Mouse (Mus musculus) liver, postnatal 0 days (tissue): ENCODE measurements around the gene Nt5m. TPM values are rescaled to one million over a fixed set of nuclear protein-coding genes. Genes with fewer than 3 reads are reported as not detected.

ENCODE experiments used
- ATAC-seq: fragments of 200-750 bp; cut with Nextera tagmentation; 2 replicates; pipeline ENCODE4 v1.8.0; 2017; ENCODE audit warnings: mild to moderate bottlenecking, moderate library complexity
- DNase-seq: peaks from one replicate; pipeline ENCODE4 v3.0.0-alpha.2; 2016
- H3K27ac ChIP-seq: fragments of 300-500 bp; sonication (generic); 2 replicates; pipeline ENCODE4 v1.5.1; 2014; ENCODE audit warnings: antibody characterized with exemption, moderate library complexity, mild to moderate bottlenecking, low read depth
- H3K27me3 ChIP-seq: fragments of 300-500 bp; sonication (generic); 2 replicates; pipeline ENCODE4 v1.6.1; 2014; ENCODE audit warnings: low read length, control low read depth, mixed read lengths; ENCODE audit not compliant: insufficient read depth
- H3K36me3 ChIP-seq: fragments of 300-500 bp; sonication (generic); replicated peaks from 2 replicates; pipeline ENCODE4 v1.6.1; 2014; ENCODE audit warnings: mild to moderate bottlenecking, control low read depth, low read length, moderate library complexity, mixed read lengths; ENCODE audit not compliant: insufficient read depth
- H3K4me1 ChIP-seq: fragments of 300-500 bp; sonication (generic); 2 replicates; pipeline ENCODE4 v1.6.1; 2014; ENCODE audit warnings: antibody characterized with exemption, mild to moderate bottlenecking, control low read depth; ENCODE audit not compliant: insufficient read depth
- H3K4me2 ChIP-seq: fragments of 300-500 bp; sonication (generic); 2 replicates; pipeline ENCODE4 v1.6.1; 2014; ENCODE audit warnings: low read depth, mild to moderate bottlenecking, low read length, moderate library complexity, mixed read lengths
- H3K4me3 ChIP-seq: fragments of 300-500 bp; sonication (generic); 2 replicates; pipeline ENCODE4 v1.5.1; 2014; ENCODE audit warnings: low read depth, low read length
- H3K9ac ChIP-seq: fragments of 300-500 bp; sonication (generic); replicated peaks from 2 replicates; pipeline ENCODE4 v1.6.1; 2014; ENCODE audit warnings: mild to moderate bottlenecking, moderate library complexity
- H3K9me3 ChIP-seq: fragments of 300-500 bp; sonication (generic); 2 replicates; pipeline ENCODE4 v1.6.1; 2016; ENCODE audit warnings: mild to moderate bottlenecking, control low read depth, low read length, mixed read lengths
- CTCF ChIP-seq: sonication (generic); IDR thresholded peaks from 2 replicates; pipeline ENCODE4 v1.5.1; 2016; ENCODE audit warnings: antibody characterized with exemption, low read depth
- EP300 ChIP-seq: IDR thresholded peaks from 2 replicates; pipeline ENCODE4 v1.6.1; 2016; ENCODE audit warnings: antibody characterized with exemption, low read depth, mild to moderate bottlenecking
- WGBS: fragments of 180-500 bp; shearing (Covaris S2); extraction: QIAGEN DNeasy Blood & Tissue Kit; methylation state at CpG from one replicate; pipeline ENCODE4 v1.1.7; 2014; ENCODE audit not compliant: insufficient replicate concordance; 5-methylcytosine and 5-hydroxymethylcytosine counted together
- polyA plus RNA-seq: library from polyadenylated mRNA; unstranded; fragments of >200 nt; fragmentation: Nextera tagmentation; extraction: Ambion mirVana; gene quantifications from 2 replicates; pipeline ENCODE4 v1.2.1, GENCODE M21; 2015

Nt5m gene
- polyA plus RNA-seq, 1 experiment from 2014 or later, result 16.0 TPM

- no peaks in the 10 kb centered on the region for H3K36me3 ChIP-seq
- H3K27me3 ChIP-seq, result no peaks in the 10 kb centered on the region
- H3K27ac ChIP-seq, result no peak overlapping the region
- peak; percentile 84 for ATAC-seq
- no peak overlapping the region for H3K9ac ChIP-seq
- no peak overlapping the region for H3K4me2 ChIP-seq
- no peak overlapping the region for H3K4me3 ChIP-seq
- peaks cover 12% of the 10 kb centered on the region; the same call in 1 of the 2 replicates for H3K4me1 ChIP-seq
- DNase-seq, result no peak
- TF ChIP-seq EP300, result peak; percentile 76; the same call in 1 of the 2 replicates
- no peak for TF ChIP-seq CTCF
- no peaks in the 10 kb centered on the region for H3K9me3 ChIP-seq
- WGBS, result 6% methylated on average over 4 of the region's 4 CpGs
Measured at GRCm38 (mm10) chr11:59918014-59918413, 78.8 kb downstream of the Nt5m start.

GRCm38 (mm10) chr11:59919401-59919800, 80.2 kb downstream of the Nt5m start:
- H3K9ac ChIP-seq, result no peak overlapping the region
- peak; percentile 87 for TF ChIP-seq EP300
- TF ChIP-seq CTCF, result no peak
- DNase-seq, result no peak
- H3K4me2 ChIP-seq, result no peak overlapping the region; the same call in 1 of the 2 replicates
- no peak for ATAC-seq
- WGBS, result 27% methylated on average over 3 of the region's 3 CpGs
- H3K4me1 ChIP-seq, result peaks cover 12% of the 10 kb centered on the region; the same call in 1 of the 2 replicates
- H3K36me3 ChIP-seq, result no peaks in the 10 kb centered on the region
- no peak overlapping the region for H3K27ac ChIP-seq
- H3K9me3 ChIP-seq, result no peaks in the 10 kb centered on the region
- H3K27me3 ChIP-seq, result no peaks in the 10 kb centered on the region
- H3K4me3 ChIP-seq, result no peak overlapping the region

- peak overlapping the region; percentile 50 for H3K4me2 ChIP-seq
- 25% methylated on average over 5 of the region's 5 CpGs for WGBS
Measured at GRCm38 (mm10) chr11:59920331-59920730, 81.1 kb downstream of the Nt5m start.

GRCm38 (mm10) chr11:59921265-59921664, 82.0 kb downstream of the Nt5m start:
- H3K27ac ChIP-seq, result no peak overlapping the region
- no peaks in the 10 kb centered on the region for H3K27me3 ChIP-seq
- 52% methylated on average over 7 of the region's 7 CpGs for WGBS
- no peaks in the 10 kb centered on the region for H3K36me3 ChIP-seq
- H3K4me1 ChIP-seq, result peaks cover 12% of the 10 kb centered on the region; the same call in 1 of the 2 replicates
- DNase-seq (no peak), ATAC-seq (no peak)
- TF ChIP-seq CTCF (no peak), EP300 (no peak)
- H3K4me3 ChIP-seq, result no peak overlapping the region
- H3K9me3 ChIP-seq, result no peaks in the 10 kb centered on the region
- no peak overlapping the region for H3K9ac ChIP-seq
- peak overlapping the region; percentile 7; the same call in 1 of the 2 replicates for H3K4me2 ChIP-seq

More at GRCm38 (mm10) chr11:59920331-59920730, 81.1 kb downstream of the Nt5m start:
- H3K4me3 ChIP-seq, result no peak overlapping the region
- no peak overlapping the region for H3K9ac ChIP-seq
- 0 out of 2 replicates have a peak overlapping the region, but pooled peaks have one; percentile 26 for H3K27ac ChIP-seq
- no peaks in the 10 kb centered on the region for H3K9me3 ChIP-seq
- no peak for TF ChIP-seq EP300
- no peak for TF ChIP-seq CTCF
- H3K27me3 ChIP-seq, result no peaks in the 10 kb centered on the region
- ATAC-seq (no peak), DNase-seq (no peak)
- H3K36me3 ChIP-seq, result no peaks in the 10 kb centered on the region
- H3K4me1 ChIP-seq, result peaks cover 12% of the 10 kb centered on the region; the same call in 1 of the 2 replicates

- Histone ChIP-seq H3K4me2 (no peak overlapping the region), H3K36me3 (no peaks in the 10 kb centered on the region), H3K9me3 (no peaks in the 10 kb centered on the region), H3K4me3 (no peak overlapping the region), H3K27ac (no peak overlapping the region), H3K4me1 (no peaks in the 10 kb centered on the region), H3K9ac (no peak overlapping the region), H3K27me3 (no peaks in the 10 kb centered on the region)
- DNase-seq (no peak), ATAC-seq (no peak)
- 59% methylated on average over 4 of the region's 4 CpGs for WGBS
- TF ChIP-seq CTCF (no peak), EP300 (no peak)
Measured at GRCm38 (mm10) chr11:59930031-59930430, 90.8 kb downstream of the Nt5m start.

Other genes with a start within 250 kb of the Nt5m start
- not detected in 2 replicates for gene Olfr223, start 246.2 kb upstream of the Nt5m start, polyA plus RNA-seq
- gene Mprip, start 178.1 kb upstream of the Nt5m start, polyA plus RNA-seq, result 14.2 and 14.3 TPM in 2 replicates
- gene Pld6, start 51.8 kb upstream of the Nt5m start, polyA plus RNA-seq, result 1.7 and 2.0 TPM in 2 replicates
- 11.3 and 13.9 TPM in 2 replicates for gene Flcn, start 29.4 kb upstream of the Nt5m start, polyA plus RNA-seq
- gene Cops3, start 391 bp downstream of the Nt5m start, polyA plus RNA-seq, result 58.0 and 60.5 TPM in 2 replicates
- 15.2 and 15.8 TPM in 2 replicates for gene Med9, start 108.8 kb downstream of the Nt5m start, polyA plus RNA-seq
- gene Rasd1, start 125.5 kb downstream of the Nt5m start, polyA plus RNA-seq, result 2.2 and 3.2 TPM in 2 replicates
- gene Pemt, start 207.0 kb downstream of the Nt5m start, polyA plus RNA-seq, result 589 and 592 TPM in 2 replicates